Mouse (Mus musculus) lung, embryonic 15.5 days (tissue): ENCODE results near the gene Prcc. TPM values are rescaled to one million over a fixed set of nuclear protein-coding genes. Genes with fewer than 3 reads are reported as not detected.
A peak's percentile ranks its signal among the peaks of the same experiment; 100 is the strongest.
"Not testable (repeated sequence)": the region's sequence is repeated elsewhere in the genome, so short reads cannot be mapped to it uniquely, and the experiment has no call there.

Source experiments
- ATAC-seq: fragments of 200-750 bp; cut with Nextera tagmentation; 2 replicates; pipeline ENCODE4 v1.8.0; 2017; ENCODE audit warnings: moderate number of reproducible peaks, borderline replicate concordance; ENCODE audit not compliant: low FRiP score, low TSS enrichment; ENCODE audit errors: extremely low read depth
- H3K27ac ChIP-seq: fragments of 300-500 bp; sonication (generic); 2 replicates; pipeline ENCODE4 v1.5.1; 2015; ENCODE audit warnings: moderate library complexity, mild to moderate bottlenecking, inconsistent platforms
- H3K27me3 ChIP-seq: fragments of 300-500 bp; sonication (generic); 2 replicates; pipeline ENCODE4 v1.6.1; 2015; ENCODE audit warnings: inconsistent platforms
- H3K36me3 ChIP-seq: fragments of 300-500 bp; sonication (generic); 2 replicates; pipeline ENCODE4 v1.6.1; 2015; ENCODE audit warnings: inconsistent platforms
- H3K4me1 ChIP-seq: fragments of 300-500 bp; sonication (generic); 2 replicates; pipeline ENCODE4 v1.6.1; 2015; ENCODE audit warnings: inconsistent platforms
- H3K4me2 ChIP-seq: fragments of 300-500 bp; sonication (generic); 2 replicates; pipeline ENCODE4 v1.6.1; 2015; ENCODE audit warnings: inconsistent platforms, mild to moderate bottlenecking, moderate library complexity
- H3K4me3 ChIP-seq: fragments of 300-500 bp; sonication (generic); 2 replicates; pipeline ENCODE4 v1.5.1; 2015; ENCODE audit warnings: mild to moderate bottlenecking, inconsistent platforms
- H3K9ac ChIP-seq: fragments of 300-500 bp; sonication (generic); 2 replicates; pipeline ENCODE4 v1.6.1; 2015; ENCODE audit warnings: inconsistent platforms
- H3K9me3 ChIP-seq: fragments of 300-500 bp; sonication (generic); 2 replicates; pipeline ENCODE4 v1.6.1; 2016; ENCODE audit warnings: inconsistent platforms
- WGBS: fragments of 180-500 bp; shearing (Covaris S2); methylation state at CpG from one replicate; pipeline ENCODE4 v1.1.7; 2015; 5-methylcytosine and 5-hydroxymethylcytosine counted together
- polyA plus RNA-seq: library from polyadenylated mRNA; unstranded; fragments of >200 nt; fragmentation: Nextera tagmentation; extraction: Ambion mirVana; gene quantifications from 2 replicates; pipeline ENCODE4 v1.2.1, GENCODE M21; 2015

Prcc gene
- polyA plus RNA-seq, 1 experiment from 2014 or later = 12.1 TPM

- no peak for ATAC-seq
- H3K4me2 ChIP-seq = no peak overlapping the region
- peaks cover 12% of the 10 kb centered on the region for H3K4me1 ChIP-seq
- no peaks in the 10 kb centered on the region for H3K9me3 ChIP-seq
- H3K27ac ChIP-seq = no peak overlapping the region
- no peaks in the 10 kb centered on the region for H3K27me3 ChIP-seq
- no peak overlapping the region for H3K4me3 ChIP-seq
- 55% methylated on average over 5 of the region's 5 CpGs for WGBS
- no peak overlapping the region for H3K9ac ChIP-seq
- H3K36me3 ChIP-seq = no peaks in the 10 kb centered on the region
Measured at GRCm38 (mm10) chr3:87903821-87904220, 18.4 kb upstream of the Prcc start.

GRCm38 (mm10) chr3:87901959-87902358 lies 16.6 kb upstream of the Prcc start:
- H3K4me2 ChIP-seq, H3K9ac ChIP-seq, H3K4me1 ChIP-seq, H3K9me3 ChIP-seq, H3K36me3 ChIP-seq, H3K4me3 ChIP-seq, H3K27me3 ChIP-seq, ATAC-seq, H3K27ac ChIP-seq: not testable (repeated sequence)
- WGBS = 71% methylated on average over 6 of the region's 6 CpGs

DNA sequence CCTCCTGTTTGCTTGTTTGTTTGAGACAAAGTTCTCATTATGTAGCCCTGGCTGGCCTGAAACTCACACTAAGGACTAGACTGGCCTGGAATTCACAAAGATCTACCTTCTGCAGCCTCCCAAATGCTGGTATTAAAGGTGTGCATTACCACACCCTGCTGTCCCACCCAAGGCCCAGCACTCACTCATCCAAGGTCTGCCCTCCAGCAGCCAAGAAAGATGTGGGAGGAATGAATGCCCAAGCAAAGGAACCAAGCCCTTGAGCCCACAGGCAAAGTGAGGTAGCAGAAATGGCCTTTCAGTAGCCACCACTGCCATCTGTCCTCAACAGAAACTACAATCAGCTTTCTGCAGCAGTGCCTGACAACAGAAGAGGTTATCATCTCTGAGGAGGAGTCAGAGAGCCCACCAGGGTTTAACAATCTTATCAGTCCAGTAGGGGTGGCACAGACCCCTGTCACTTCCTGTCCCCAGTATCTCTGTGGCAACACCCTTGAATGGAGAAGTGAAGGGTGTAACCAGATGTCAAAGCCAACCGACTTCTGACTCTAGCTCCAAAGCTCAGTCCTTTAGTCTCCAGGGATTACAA lies 15.7 kb upstream of the Prcc start:
- no peak overlapping the region for H3K27ac ChIP-seq
- no peak overlapping the region for H3K9ac ChIP-seq
- 24% methylated on average over 1 of the region's 1 CpGs for WGBS
- H3K27me3 ChIP-seq = no peaks in the 10 kb centered on the region
- no peaks in the 10 kb centered on the region for H3K36me3 ChIP-seq
- H3K4me2 ChIP-seq = no peak overlapping the region
- H3K4me1 ChIP-seq = no peaks in the 10 kb centered on the region
- no peak overlapping the region for H3K4me3 ChIP-seq
- ATAC-seq = no peak
- H3K9me3 ChIP-seq = no peaks in the 10 kb centered on the region

DNA sequence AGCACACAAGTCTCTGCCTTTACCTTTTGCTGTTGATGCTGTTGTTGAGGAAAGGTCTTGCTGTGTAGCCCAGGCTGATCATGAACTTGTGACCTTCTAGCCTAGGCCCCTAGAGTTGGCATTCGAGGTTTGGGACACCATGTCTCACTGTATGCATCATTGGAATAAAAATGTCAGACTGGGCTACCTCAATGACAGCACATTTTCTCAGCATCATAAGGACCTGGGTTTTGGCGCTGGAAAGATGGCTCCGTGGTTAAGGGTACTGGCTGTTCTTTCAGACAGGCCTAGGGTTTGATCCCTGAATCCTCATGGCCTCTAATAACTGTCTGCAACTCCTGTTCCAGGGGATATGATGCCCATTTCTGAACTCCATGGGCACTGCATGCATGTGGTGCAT lies 14.4 kb upstream of the Prcc start:
- no peaks in the 10 kb centered on the region for H3K4me1 ChIP-seq
- H3K4me3 ChIP-seq = no peak overlapping the region
- no peaks in the 10 kb centered on the region for H3K36me3 ChIP-seq
- no peak overlapping the region for H3K27ac ChIP-seq
- WGBS = 63% methylated on average over 3 of the region's 3 CpGs
- H3K9ac ChIP-seq = no peak overlapping the region
- no peaks in the 10 kb centered on the region for H3K27me3 ChIP-seq
- no peak overlapping the region for H3K4me2 ChIP-seq
- no peak for ATAC-seq
- H3K9me3 ChIP-seq = no peaks in the 10 kb centered on the region

GRCm38 (mm10) chr3:87899266-87899665 lies 13.9 kb upstream of the Prcc start:
- no peak overlapping the region for H3K27ac ChIP-seq
- no peak overlapping the region for H3K4me3 ChIP-seq
- no peak overlapping the region for H3K4me2 ChIP-seq
- H3K27me3 ChIP-seq = no peaks in the 10 kb centered on the region
- no peaks in the 10 kb centered on the region for H3K9me3 ChIP-seq
- no peaks in the 10 kb centered on the region for H3K4me1 ChIP-seq
- WGBS = 47% methylated on average over 3 of the region's 3 CpGs
- no peak overlapping the region for H3K9ac ChIP-seq
- no peak for ATAC-seq
- no peaks in the 10 kb centered on the region for H3K36me3 ChIP-seq

DNA sequence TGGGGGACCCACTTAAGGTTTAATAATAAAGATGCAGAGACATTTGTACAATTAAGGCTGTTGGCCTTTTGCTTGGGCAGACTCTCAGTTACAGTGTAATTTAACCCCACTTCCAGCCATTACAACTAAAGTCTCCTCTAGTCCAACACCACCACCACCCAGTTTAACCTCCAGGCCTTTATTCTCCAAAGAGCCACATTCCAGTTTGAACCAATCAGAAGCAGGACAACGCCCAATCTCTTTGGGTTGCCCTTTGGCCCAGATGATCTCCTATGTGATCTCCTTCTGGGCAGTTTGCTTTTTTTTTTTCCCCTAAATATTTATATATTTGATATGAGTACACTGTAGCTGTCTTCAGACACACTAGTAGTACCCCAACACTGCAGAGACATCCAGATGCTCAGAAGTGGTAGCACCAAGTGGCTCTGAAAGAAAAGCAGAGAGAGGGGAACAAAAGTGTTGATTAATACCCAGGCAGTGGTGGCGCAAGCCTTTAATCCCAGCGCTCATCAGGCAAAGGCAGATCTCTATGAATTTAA lies 8.0 kb upstream of the Prcc start:
- Histone ChIP-seq H3K4me1 (no peaks in the 10 kb centered on the region), H3K9ac (no peak overlapping the region), H3K4me2 (no peak overlapping the region), H3K4me3 (no peak overlapping the region), H3K9me3 (no peaks in the 10 kb centered on the region), H3K36me3 (no peaks in the 10 kb centered on the region), H3K27ac (no peak overlapping the region), H3K27me3 (no peaks in the 10 kb centered on the region)
- no peak for ATAC-seq
- 70% methylated on average over 3 of the region's 3 CpGs for WGBS

DNA sequence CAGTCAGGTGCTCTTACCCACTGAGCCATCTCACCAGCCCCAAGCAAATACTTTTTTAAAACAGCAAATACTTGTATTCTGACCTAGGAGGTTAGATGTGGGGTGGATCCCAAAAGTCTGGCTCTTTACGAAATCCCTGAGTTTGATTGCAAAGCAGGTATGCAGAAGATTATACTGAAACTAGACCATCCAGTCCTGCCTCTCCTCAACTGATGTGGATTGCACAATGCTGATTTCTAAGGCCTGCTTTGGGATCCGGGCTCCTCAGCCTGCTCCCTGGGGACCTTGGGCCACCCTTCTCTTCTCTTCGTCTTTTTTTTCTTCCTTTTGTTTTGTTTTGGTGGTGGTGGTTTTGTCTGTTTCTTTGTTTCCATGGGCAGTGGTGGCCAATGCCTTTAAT lies 6.1 kb upstream of the Prcc start:
- ATAC-seq = no peak
- 60% methylated on average over 3 of the region's 3 CpGs for WGBS
- H3K9me3 ChIP-seq = 0 out of 2 replicates have a peak, but pooled peaks cover 2% of the 10 kb centered on the region
- no peak overlapping the region for H3K4me3 ChIP-seq
- H3K36me3 ChIP-seq = no peaks in the 10 kb centered on the region
- no peaks in the 10 kb centered on the region for H3K4me1 ChIP-seq
- H3K9ac ChIP-seq = no peak overlapping the region
- H3K27ac ChIP-seq = no peak overlapping the region
- no peak overlapping the region for H3K4me2 ChIP-seq
- H3K27me3 ChIP-seq = no peaks in the 10 kb centered on the region

DNA sequence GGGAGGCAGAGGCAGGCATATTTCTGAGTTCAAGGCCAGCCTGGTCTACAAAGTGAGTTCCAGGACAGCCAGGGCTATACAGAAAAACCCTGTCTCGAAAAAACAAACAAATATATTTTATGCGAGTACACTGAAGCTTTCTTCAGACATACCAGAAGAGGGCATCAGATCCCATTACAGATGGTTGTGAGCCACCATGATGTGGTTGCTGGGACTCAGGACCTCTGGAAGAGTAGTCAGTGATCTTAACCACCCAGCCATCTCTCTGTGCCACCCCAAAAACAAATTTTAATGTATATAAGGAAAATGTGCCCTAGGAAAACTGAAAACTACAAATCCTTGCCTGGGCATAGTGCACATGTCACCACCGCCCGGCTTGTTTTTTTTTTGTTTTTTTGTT lies 2.0 kb upstream of the Prcc start:
- H3K4me3 ChIP-seq, H3K4me2 ChIP-seq, ATAC-seq, H3K27ac ChIP-seq, H3K27me3 ChIP-seq, H3K9me3 ChIP-seq, H3K9ac ChIP-seq, H3K36me3 ChIP-seq: not testable (repeated sequence)
- 81% methylated on average over 4 of the region's 4 CpGs for WGBS
- peaks cover 16% of the 10 kb centered on the region for H3K4me1 ChIP-seq

DNA sequence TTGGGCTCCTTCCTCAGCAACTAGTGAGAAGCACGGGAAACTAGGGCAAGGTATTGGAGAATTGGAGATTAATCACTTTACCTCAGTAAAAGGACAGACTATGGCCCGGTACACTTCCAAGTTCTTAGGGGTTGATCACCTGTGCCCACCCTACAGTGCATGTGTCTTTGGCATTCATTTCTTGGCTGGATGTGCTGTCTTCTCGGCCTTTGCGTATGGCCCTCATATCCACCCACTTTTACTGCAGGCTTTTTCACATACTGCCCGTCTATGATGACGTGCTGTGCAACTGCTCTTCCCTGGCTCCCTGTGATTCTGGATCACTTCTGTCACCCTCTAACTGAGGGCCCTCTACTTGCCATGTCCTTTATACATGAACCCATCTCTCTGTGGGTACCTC lies 1.0 kb upstream of the Prcc start:
- peak overlapping the region; percentile 97; the same call in 1 of the 2 replicates for H3K4me3 ChIP-seq
- H3K4me1 ChIP-seq = peaks cover 16% of the 10 kb centered on the region
- H3K27me3 ChIP-seq = no peaks in the 10 kb centered on the region
- WGBS = 81% methylated on average over 6 of the region's 6 CpGs
- H3K36me3 ChIP-seq = 0 out of 2 replicates have a peak, but pooled peaks cover under 1% of the 10 kb centered on the region
- no peak for ATAC-seq
- H3K9me3 ChIP-seq = 0 out of 2 replicates have a peak, but pooled peaks cover 2% of the 10 kb centered on the region
- H3K27ac ChIP-seq = no peak overlapping the region
- peak overlapping the region; percentile 56 for H3K4me2 ChIP-seq
- no peak overlapping the region for H3K9ac ChIP-seq

DNA sequence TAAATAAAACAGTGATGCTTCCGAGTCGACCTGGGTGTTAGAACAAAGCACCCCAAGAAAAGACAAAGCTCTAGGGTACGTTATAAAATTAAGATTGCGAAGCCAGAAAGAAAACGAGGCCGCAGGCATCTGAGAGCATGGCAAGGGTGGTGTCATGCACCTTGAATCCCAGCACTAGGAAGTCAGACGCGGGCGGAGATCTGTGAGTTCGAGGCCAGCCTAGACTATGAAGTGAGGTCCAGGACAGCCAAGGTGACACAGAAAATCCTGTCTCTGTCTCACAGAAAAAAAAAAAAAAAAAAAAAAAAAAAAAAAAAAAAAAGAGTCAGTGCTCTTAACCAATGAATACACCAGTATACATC lies 577 bp upstream of the Prcc start:
- Histone ChIP-seq H3K4me1 (peaks cover 16% of the 10 kb centered on the region), H3K27me3 (no peaks in the 10 kb centered on the region), H3K36me3 (0 out of 2 replicates have a peak, but pooled peaks cover 4% of the 10 kb centered on the region), H3K9ac (peak overlapping the region; percentile 39; the same call in 1 of the 2 replicates), H3K27ac (no peak overlapping the region), H3K9me3 (0 out of 2 replicates have a peak, but pooled peaks cover 2% of the 10 kb centered on the region), H3K4me2 (peak overlapping the region; percentile 56), H3K4me3 (peak overlapping the region; percentile 97)
- 9% methylated on average over 10 of the region's 10 CpGs for WGBS
- peak; percentile 16 for ATAC-seq

GRCm38 (mm10) chr3:87884708-87885251 lies 628 bp downstream of the Prcc start:
- Histone ChIP-seq H3K9me3 (0 out of 2 replicates have a peak, but pooled peaks cover 2% of the 10 kb centered on the region), H3K27ac (peak overlapping the region; percentile 81), H3K36me3 (peaks cover 14% of the 10 kb centered on the region), H3K4me1 (peaks cover 16% of the 10 kb centered on the region), H3K4me3 (peak overlapping the region; percentile 97), H3K4me2 (peak overlapping the region; percentile 87), H3K9ac (peak overlapping the region; percentile 96), H3K27me3 (no peaks in the 10 kb centered on the region)
- ATAC-seq = peak; percentile 19; the same call in 1 of the 2 replicates
- WGBS = under 1% methylated on average over 26 of the region's 28 CpGs

DNA sequence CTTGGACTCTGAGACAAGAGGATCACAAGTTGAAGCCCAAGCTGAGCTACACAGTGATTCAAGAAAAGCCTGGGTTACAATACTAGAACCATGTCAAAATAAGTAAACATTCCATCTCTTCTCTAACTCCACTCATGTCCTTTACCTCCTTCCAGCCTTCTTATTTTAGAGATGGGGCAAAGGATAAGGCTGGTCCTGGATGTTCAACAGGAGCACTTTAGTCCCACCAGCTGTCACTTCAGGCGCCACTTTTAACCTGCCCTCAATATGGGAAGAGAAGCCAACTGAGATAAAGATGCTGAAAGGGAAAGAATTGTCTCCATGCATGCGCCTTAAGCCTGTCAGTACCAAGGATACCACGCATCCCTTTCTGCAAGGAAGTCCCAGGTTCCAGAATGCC lies 1.1 kb downstream of the Prcc start:
- H3K27ac ChIP-seq = peak overlapping the region; percentile 81
- peak overlapping the region; percentile 97 for H3K4me3 ChIP-seq
- H3K4me2 ChIP-seq = peak overlapping the region; percentile 87
- peak overlapping the region; percentile 96 for H3K9ac ChIP-seq
- 0 out of 2 replicates have a peak, but pooled peaks cover 2% of the 10 kb centered on the region for H3K9me3 ChIP-seq
- H3K36me3 ChIP-seq = peaks cover 15% of the 10 kb centered on the region
- no peaks in the 10 kb centered on the region for H3K27me3 ChIP-seq
- H3K4me1 ChIP-seq = peaks cover 16% of the 10 kb centered on the region
- WGBS = 0% methylated on average over 3 of the region's 3 CpGs
- ATAC-seq = no peak
